Mouse (Mus musculus) megakaryocyte, embryonic 14.5 days (primary cell): Measurements from ENCODE around the gene Adamtsl1.

Source experiments
- FLI1 ChIP-seq: IDR thresholded peaks from 2 replicates; pipeline ENCODE4 v1.6.1; 2012; ENCODE audit warnings: low read length, inconsistent platforms, mixed read lengths
- GATA1 ChIP-seq: IDR thresholded peaks from 3 replicates; pipeline ENCODE4 v1.6.1; 2012; ENCODE audit warnings: mixed read lengths, low read length, inconsistent platforms, borderline replicate concordance

- TF ChIP-seq FLI1, result no peak
- no peak for TF ChIP-seq GATA1
Observed at GRCm38 (mm10) chr4:86306753-86307152, 792.8 kb downstream of the Adamtsl1 start.
